Mouse (Mus musculus) liver, embryonic 12.5 days (tissue): ENCODE measurements around the gene Zdhhc11. TPM values are rescaled to one million over a fixed set of nuclear protein-coding genes. Genes with fewer than 3 reads are reported as not detected.
A peak's percentile ranks its signal among the peaks of the same experiment; 100 is the strongest.
"Not testable (repeated sequence)": the region's sequence is repeated elsewhere in the genome, so short reads cannot be mapped to it uniquely, and the experiment has no call there.

Experiments used
- ATAC-seq: fragments of 200-750 bp; cut with Nextera tagmentation; 2 replicates; pipeline ENCODE4 v1.8.0; 2017; ENCODE audit warnings: moderate number of reproducible peaks, mild to moderate bottlenecking, moderate library complexity
- H3K27ac ChIP-seq: fragments of 300-500 bp; sonication (generic); 2 replicates; pipeline ENCODE4 v1.5.1; 2016; ENCODE audit warnings: mild to moderate bottlenecking
- H3K27me3 ChIP-seq: fragments of 300-500 bp; sonication (generic); replicated peaks from 2 replicates; pipeline ENCODE4 v1.6.1; 2016; ENCODE audit warnings: mild to moderate bottlenecking, moderate library complexity
- H3K36me3 ChIP-seq: fragments of 300-500 bp; sonication (generic); 2 replicates; pipeline ENCODE4 v1.6.1; 2016; ENCODE audit warnings: mild to moderate bottlenecking, moderate library complexity
- H3K4me1 ChIP-seq: fragments of 300-500 bp; sonication (generic); 2 replicates; pipeline ENCODE4 v1.6.1; 2016
- H3K4me2 ChIP-seq: fragments of 300-500 bp; sonication (generic); 2 replicates; pipeline ENCODE4 v1.6.1; 2016; ENCODE audit warnings: mild to moderate bottlenecking, moderate library complexity
- H3K4me3 ChIP-seq: fragments of 300-500 bp; sonication (generic); 2 replicates; pipeline ENCODE4 v1.5.1; 2016; ENCODE audit warnings: mild to moderate bottlenecking, moderate library complexity
- H3K9ac ChIP-seq: fragments of 300-500 bp; sonication (generic); 2 replicates; pipeline ENCODE4 v1.6.1; 2016; ENCODE audit warnings: mild to moderate bottlenecking, moderate library complexity
- H3K9me3 ChIP-seq: fragments of 300-500 bp; sonication (generic); replicated peaks from 2 replicates; pipeline ENCODE4 v1.6.1; 2016; ENCODE audit warnings: mild to moderate bottlenecking, moderate library complexity
- WGBS: fragments of 180-500 bp; shearing (Covaris S2); methylation state at CpG from one replicate; pipeline ENCODE4 v1.1.7; 2016; ENCODE audit not compliant: insufficient replicate concordance; 5-methylcytosine and 5-hydroxymethylcytosine counted together
- polyA plus RNA-seq: library from polyadenylated mRNA; unstranded; fragments of >200 nt; fragmentation: Nextera tagmentation; extraction: Ambion mirVana; gene quantifications from 2 replicates; pipeline ENCODE4 v1.2.1, GENCODE M21; 2016

Gene Zdhhc11
- polyA plus RNA-seq, 1 experiment from 2014 or later = not detected

DNA sequence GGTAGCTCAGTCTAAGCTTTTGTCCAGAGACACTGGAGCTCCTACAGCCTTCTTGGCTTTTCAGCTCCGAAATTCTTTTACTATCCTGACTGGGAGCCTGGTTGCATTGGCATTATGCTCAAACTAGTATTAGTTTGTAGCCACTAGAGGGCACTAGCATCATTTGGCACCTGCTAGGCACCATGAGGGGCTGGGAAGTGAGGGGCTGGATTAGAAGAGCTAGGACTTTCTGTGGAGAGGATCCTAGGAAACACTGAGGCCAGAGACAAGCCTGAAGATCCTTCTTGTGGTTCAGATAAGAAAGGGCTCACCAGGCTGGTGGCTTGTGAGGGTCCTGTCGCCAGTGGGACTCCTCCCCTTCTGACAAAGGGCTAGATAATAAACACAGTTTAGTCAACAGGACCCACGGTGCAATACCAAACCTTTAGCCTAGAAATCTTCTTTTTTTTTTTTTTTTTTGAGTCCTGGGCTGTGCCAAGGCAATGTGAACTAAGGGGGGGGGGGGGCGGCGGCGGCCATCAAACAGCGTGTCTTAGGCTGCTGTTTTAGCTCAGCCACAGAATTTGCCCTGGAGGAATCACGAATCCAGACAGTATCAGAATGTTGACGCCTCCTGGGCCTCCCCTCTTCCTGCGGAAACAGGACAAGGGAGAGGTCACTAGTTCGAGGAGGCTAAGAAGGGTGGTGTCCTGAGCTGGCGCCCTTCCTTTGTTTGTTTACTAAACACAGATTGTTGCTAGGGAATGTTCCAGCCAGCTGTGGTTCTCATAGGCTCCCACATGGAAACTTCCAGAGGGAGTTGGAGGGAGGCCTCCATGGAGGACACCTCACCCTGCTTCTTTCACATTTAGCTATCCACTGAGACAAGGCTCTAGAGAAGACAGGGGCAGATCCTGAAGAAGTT, 7.1 kb downstream of the Zdhhc11 start:
- Histone ChIP-seq H3K9me3 (no peaks in the 10 kb centered on the region), H3K4me2 (peak overlapping the region; percentile 59), H3K9ac (no peak overlapping the region; the same call in 1 of the 2 replicates), H3K4me1 (peaks cover 12% of the 10 kb centered on the region), H3K27ac (no peak overlapping the region), H3K36me3 (no peaks in the 10 kb centered on the region), H3K27me3 (peaks cover 15% of the 10 kb centered on the region), H3K4me3 (no peak overlapping the region)
- peak; percentile 63 for ATAC-seq
- 16% methylated on average over 12 of the region's 12 CpGs for WGBS

DNA sequence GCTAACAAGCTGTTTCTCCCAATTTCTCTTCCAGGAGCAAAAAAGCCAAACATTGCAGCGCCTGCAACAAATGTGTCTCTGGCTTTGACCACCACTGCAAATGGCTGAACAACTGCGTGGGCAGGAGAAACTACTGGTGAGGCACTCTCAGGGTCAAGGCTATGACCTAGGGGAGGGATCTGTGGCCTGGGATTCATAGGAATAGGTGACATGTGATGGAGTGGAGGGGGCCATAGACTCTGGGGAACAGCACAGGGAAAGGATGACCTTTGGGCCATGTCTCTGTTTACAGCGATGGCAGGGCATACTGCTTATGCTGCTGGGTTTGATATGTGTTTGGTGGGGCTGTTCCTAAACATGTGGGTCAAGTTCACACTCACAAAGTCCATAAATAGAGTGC, 10.9 kb downstream of the Zdhhc11 start:
- Histone ChIP-seq H3K27me3 (peaks cover 12% of the 10 kb centered on the region), H3K27ac (no peak overlapping the region), H3K36me3 (no peaks in the 10 kb centered on the region), H3K9ac (no peak overlapping the region), H3K4me1 (peaks cover 12% of the 10 kb centered on the region), H3K9me3 (no peaks in the 10 kb centered on the region), H3K4me2 (no peak overlapping the region), H3K4me3 (no peak overlapping the region)
- no peak for ATAC-seq
- 69% methylated on average over 3 of the region's 3 CpGs for WGBS

DNA sequence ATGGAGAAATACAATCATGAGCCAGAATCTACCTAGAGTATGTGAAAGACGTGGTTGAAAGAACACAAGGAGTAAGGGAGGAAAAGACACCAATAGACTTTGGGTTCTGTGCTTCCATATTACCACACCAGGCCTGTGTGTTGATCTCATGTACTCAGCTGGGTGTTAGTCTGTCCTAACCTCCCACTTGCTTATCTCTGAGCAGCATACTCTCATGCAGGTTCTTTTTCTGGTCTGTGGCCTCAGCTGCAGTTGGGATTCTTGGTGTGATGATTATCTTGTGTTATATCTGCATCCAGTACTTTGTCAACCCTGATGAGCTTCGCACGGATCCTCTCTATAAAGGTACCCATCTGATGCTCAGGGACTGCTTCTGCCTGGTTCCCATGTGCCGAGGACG, 13.3 kb downstream of the Zdhhc11 start:
- H3K9ac ChIP-seq = no peak overlapping the region
- H3K9me3 ChIP-seq = no peaks in the 10 kb centered on the region
- peaks cover 15% of the 10 kb centered on the region; the same call in 1 of the 2 replicates for H3K27me3 ChIP-seq
- no peaks in the 10 kb centered on the region for H3K4me1 ChIP-seq
- no peak overlapping the region for H3K4me2 ChIP-seq
- no peak overlapping the region for H3K27ac ChIP-seq
- ATAC-seq = peak; percentile 63
- WGBS = 58% methylated on average over 5 of the region's 5 CpGs
- no peaks in the 10 kb centered on the region for H3K36me3 ChIP-seq
- no peak overlapping the region for H3K4me3 ChIP-seq

DNA sequence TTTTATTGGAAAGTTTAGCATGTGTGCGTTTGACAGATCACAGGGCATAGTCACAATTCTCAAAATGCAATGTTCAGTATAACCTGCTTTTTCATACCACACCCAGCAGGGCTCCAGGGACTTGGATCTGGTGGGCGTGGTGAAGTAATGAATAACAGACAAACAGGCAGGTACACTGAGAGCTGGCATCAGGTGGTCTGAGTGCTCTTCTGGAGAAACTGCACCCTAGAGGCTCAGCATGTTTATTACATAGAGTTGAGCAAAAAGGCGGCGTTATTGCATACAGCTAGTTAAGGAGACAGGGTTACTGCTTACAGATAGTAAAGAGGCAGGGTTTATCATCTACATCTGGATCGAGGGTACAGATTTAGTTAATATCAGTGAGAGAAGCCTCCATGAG, 26.7 kb downstream of the Zdhhc11 start:
- Histone ChIP-seq H3K4me2 (peak overlapping the region; percentile 28), H3K36me3 (no peaks in the 10 kb centered on the region), H3K27me3 (no peaks in the 10 kb centered on the region), H3K27ac (no peak overlapping the region), H3K4me1 (peaks cover 21% of the 10 kb centered on the region), H3K9me3 (no peaks in the 10 kb centered on the region), H3K4me3 (no peak overlapping the region), H3K9ac (no peak overlapping the region)
- ATAC-seq = peak; percentile 38
- 60% methylated on average over 5 of the region's 5 CpGs for WGBS

DNA sequence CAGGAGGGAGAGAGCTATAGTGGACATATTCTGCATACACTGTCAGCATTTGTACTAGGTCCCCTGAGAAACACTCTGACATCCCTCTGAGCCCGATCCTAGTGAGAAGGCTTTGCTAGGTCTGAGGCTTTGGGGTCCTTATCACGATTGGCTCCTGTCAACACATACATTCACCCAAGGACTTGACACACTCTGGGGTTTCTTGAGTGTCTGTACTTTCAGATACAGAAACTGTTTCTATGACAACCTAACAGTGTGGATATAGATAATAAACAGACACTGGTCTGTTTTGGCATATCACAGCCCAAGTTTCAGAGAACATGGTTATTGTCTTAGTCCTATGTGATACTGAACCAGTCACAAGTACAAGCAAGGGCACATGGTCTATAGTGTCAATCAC, 27.1 kb downstream of the Zdhhc11 start:
- H3K9ac ChIP-seq = no peak overlapping the region
- H3K4me3 ChIP-seq = no peak overlapping the region
- 13% methylated on average over 2 of the region's 2 CpGs for WGBS
- no peaks in the 10 kb centered on the region for H3K9me3 ChIP-seq
- no peak overlapping the region for H3K27ac ChIP-seq
- no peaks in the 10 kb centered on the region for H3K27me3 ChIP-seq
- H3K4me2 ChIP-seq = peak overlapping the region; percentile 28
- H3K4me1 ChIP-seq = peaks cover 21% of the 10 kb centered on the region
- peak; percentile 93 for ATAC-seq
- H3K36me3 ChIP-seq = no peaks in the 10 kb centered on the region

DNA sequence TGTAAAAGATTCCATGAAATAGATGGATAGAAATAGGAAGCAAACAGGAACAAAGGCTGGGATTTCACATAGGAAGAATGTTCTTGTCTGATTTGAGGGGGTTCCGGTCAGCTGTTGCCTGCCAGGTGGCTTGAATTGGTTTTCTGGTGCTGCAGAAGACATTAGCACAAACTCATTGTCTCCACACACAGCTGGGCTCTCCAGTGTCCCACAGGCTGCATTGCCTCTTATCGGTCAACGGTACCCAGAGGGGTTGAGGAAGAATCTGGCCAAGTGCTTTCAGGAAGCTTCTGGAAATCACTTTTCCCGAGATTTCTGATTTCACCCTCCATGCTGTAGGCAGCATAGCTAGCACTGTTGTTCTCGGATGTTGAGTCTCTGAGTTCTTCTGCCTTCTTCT, 27.6 kb downstream of the Zdhhc11 start:
- Histone ChIP-seq H3K4me1 (peaks cover 21% of the 10 kb centered on the region), H3K9me3 (no peaks in the 10 kb centered on the region), H3K9ac (no peak overlapping the region), H3K36me3 (no peaks in the 10 kb centered on the region), H3K27me3 (no peaks in the 10 kb centered on the region), H3K27ac (no peak overlapping the region), H3K4me2 (no peak overlapping the region), H3K4me3 (no peak overlapping the region)
- WGBS = 59% methylated on average over 5 of the region's 5 CpGs
- ATAC-seq = no peak

DNA sequence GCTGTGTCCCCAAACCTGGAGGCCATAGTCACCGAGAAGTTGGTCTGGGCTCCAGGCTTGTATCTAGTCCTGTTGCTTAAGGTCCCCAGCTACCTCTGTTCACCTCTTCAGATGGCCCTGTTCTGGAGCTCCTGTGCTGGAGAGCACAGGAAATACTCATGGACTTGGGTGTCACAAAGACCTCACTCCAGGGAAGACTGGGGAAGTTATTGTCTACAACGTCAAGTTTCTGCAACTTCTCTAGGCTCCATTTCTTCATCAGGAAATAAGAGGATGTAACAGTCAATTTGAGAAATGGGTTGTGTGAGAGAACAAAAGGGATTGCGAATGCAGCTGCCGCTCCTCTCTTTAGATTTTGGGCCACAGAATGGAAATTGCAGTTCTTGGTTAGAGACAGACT, 32.8 kb downstream of the Zdhhc11 start:
- 45% methylated on average over 4 of the region's 4 CpGs for WGBS
- ATAC-seq = no peak
- H3K4me1 ChIP-seq = peaks cover 4% of the 10 kb centered on the region; the same call in 1 of the 2 replicates
- no peak overlapping the region for H3K4me2 ChIP-seq
- no peak overlapping the region for H3K9ac ChIP-seq
- H3K4me3 ChIP-seq = no peak overlapping the region
- H3K27me3 ChIP-seq = peaks cover 9% of the 10 kb centered on the region; the same call in 1 of the 2 replicates
- H3K36me3 ChIP-seq = no peaks in the 10 kb centered on the region
- no peaks in the 10 kb centered on the region for H3K9me3 ChIP-seq
- H3K27ac ChIP-seq = no peak overlapping the region

DNA sequence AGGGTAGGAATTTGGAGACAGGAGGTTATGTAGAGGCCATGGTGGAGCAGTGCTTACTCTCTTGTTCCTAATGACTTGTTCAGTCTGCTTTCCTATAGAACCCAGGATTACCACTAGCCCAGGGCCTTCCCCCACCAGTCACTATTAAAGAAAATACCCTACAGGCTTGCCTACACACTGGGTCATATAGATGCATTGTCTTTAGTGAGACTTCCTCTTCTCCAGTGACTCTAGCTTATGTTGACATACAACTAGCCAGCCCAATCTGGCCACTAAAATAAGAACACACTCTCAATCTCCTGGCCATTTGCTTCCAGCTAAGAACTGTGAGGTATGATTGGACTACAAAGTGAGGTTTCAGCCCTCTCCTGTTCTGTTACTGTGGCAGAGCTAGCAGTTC, 36.9 kb downstream of the Zdhhc11 start:
- Histone ChIP-seq H3K4me3 (no peak overlapping the region), H3K9me3 (no peaks in the 10 kb centered on the region)

DNA sequence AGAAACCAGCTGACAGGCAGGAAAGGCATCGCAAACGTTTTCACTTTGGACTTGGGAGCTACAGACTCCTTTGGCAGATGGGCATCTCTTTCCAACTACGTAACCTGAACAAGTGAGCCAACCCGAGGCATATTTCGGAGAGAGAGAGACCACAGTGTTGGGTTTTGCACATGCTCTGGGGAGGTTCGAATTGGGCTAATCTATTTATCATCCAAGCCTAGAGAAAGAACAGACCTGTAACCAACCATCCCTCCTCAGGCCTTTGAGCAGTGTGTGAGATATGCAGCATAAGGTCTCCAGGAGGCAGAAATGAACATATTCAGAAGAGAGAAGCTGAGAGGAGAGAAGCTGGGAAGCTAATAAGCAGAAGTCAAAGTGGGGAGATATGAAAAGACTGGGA, 37.3 kb downstream of the Zdhhc11 start:
- Histone ChIP-seq H3K27ac (no peak overlapping the region), H3K9me3 (no peaks in the 10 kb centered on the region), H3K9ac (no peak overlapping the region), H3K27me3 (peaks cover 30% of the 10 kb centered on the region), H3K4me2 (no peak overlapping the region), H3K36me3 (no peaks in the 10 kb centered on the region), H3K4me3 (no peak overlapping the region), H3K4me1 (no peaks in the 10 kb centered on the region)
- ATAC-seq = no peak
- WGBS = 66% methylated on average over 6 of the region's 6 CpGs

More for the DNA sequence above, 36.9 kb downstream of the Zdhhc11 start:
- Histone ChIP-seq H3K36me3 (no peaks in the 10 kb centered on the region), H3K9ac (no peak overlapping the region), H3K4me2 (no peak overlapping the region), H3K27me3 (peaks cover 26% of the 10 kb centered on the region), H3K27ac (no peak overlapping the region), H3K4me1 (no peaks in the 10 kb centered on the region)
- no peak for ATAC-seq

DNA sequence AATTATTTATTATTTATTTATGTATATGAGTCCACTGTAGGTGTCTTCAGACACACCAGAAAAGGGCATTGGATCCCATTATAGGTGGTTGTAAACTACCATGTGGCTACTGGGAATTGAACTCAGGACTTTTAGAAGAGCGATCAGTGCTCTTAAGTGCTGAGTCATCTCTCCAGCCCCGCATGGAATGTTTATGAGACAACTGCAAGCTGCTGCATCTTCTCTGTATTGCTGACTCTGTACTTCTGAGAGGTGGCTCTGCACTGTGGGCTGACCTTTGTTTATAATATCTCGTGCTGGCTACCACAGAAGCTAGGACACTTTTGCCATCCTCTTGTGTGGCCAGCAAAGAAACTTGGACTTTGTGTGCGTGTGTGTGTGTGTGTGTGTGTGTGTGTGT, 37.8 kb downstream of the Zdhhc11 start:
- no peak overlapping the region for H3K4me2 ChIP-seq
- 58% methylated on average over 4 of the region's 4 CpGs for WGBS
- H3K36me3 ChIP-seq = no peaks in the 10 kb centered on the region
- ATAC-seq = no peak
- no peaks in the 10 kb centered on the region for H3K4me1 ChIP-seq
- no peak overlapping the region for H3K4me3 ChIP-seq
- H3K9me3 ChIP-seq = no peaks in the 10 kb centered on the region
- no peak overlapping the region for H3K27ac ChIP-seq
- H3K27me3 ChIP-seq = peaks cover 32% of the 10 kb centered on the region
- H3K9ac ChIP-seq = no peak overlapping the region

DNA sequence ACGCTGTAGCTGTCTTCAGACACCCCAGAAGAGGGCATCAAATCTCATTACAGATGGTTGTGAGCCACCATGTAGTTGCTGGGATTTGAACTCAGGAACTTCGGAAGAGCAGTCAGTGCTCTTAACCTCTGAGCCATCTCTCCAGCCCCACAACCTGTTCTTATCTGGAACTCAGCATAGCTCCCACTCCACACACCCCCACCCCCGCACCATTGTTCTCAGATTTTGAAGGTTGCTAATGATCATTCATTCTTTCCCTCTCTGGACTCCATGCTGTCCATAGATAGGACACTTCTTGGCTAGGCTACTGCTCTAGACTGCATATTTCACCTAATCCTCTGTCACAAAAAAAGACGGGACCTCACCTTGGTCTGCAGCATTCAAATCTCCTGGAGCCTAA, 43.2 kb downstream of the Zdhhc11 start:
- H3K27ac ChIP-seq, H3K4me2 ChIP-seq, H3K4me3 ChIP-seq, H3K36me3 ChIP-seq, H3K9me3 ChIP-seq, ATAC-seq, H3K9ac ChIP-seq: not testable (repeated sequence)
- Histone ChIP-seq H3K27me3 (peaks cover 71% of the 10 kb centered on the region), H3K4me1 (peaks cover 26% of the 10 kb centered on the region)
- 73% methylated on average over 4 of the region's 4 CpGs for WGBS

DNA sequence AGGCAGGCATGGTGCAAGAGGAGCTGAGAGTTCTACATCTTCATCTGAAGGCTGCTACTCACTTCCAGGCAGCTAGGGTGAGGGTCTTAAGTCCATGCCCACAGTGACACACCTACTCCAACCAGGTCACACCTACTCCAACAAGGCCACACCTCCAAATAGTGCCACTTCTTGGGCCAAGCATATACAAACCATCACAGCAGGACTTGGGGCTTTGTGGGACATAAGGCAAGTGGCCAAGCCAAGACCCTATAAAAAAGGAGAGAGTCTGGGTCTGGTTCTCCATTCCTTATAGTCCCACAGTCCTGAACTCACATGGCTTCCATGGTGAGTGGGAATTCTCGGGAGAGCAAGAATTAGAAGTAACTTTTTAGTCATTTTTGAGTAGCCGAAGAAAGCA, 44.6 kb downstream of the Zdhhc11 start:
- Histone ChIP-seq H3K27me3 (peaks cover 84% of the 10 kb centered on the region), H3K4me1 (peaks cover 26% of the 10 kb centered on the region), H3K4me2 (peak overlapping the region; percentile 85)
- not testable (repeated sequence) for H3K27ac ChIP-seq, H3K36me3 ChIP-seq, H3K9me3 ChIP-seq, H3K4me3 ChIP-seq, ATAC-seq, H3K9ac ChIP-seq
- WGBS = 60% methylated on average over 2 of the region's 2 CpGs
